Mouse (Mus musculus) liver, embryonic 11.5 days (tissue): Measurements from ENCODE around the gene Lrguk. TPM values are rescaled to one million over a fixed set of nuclear protein-coding genes. Genes with fewer than 3 reads are reported as not detected.

Experiments
- ATAC-seq: fragments of 200-750 bp; cut with Nextera tagmentation; replicated peaks from 2 replicates; pipeline ENCODE4 v1.8.0; 2017; ENCODE audit warnings: moderate number of reproducible peaks, mild to moderate bottlenecking, moderate TSS enrichment, moderate library complexity; ENCODE audit not compliant: low FRiP score
- DNase-seq: peaks from one replicate; pipeline ENCODE4 v3.0.0-alpha.2; 2017; ENCODE audit warnings: low spot score
- H3K27ac ChIP-seq: fragments of 300-500 bp; sonication (generic); 2 replicates; pipeline ENCODE4 v1.5.1; 2014; ENCODE audit warnings: mild to moderate bottlenecking, low read depth, low read length, control low read depth
- H3K27me3 ChIP-seq: fragments of 300-500 bp; sonication (generic); replicated peaks from 2 replicates; pipeline ENCODE4 v1.6.1; 2014; ENCODE audit warnings: low read length, mixed read lengths; ENCODE audit not compliant: control insufficient read depth, insufficient read depth
- H3K36me3 ChIP-seq: fragments of 300-500 bp; sonication (generic); 2 replicates; pipeline ENCODE4 v1.6.1; 2014; ENCODE audit warnings: mild to moderate bottlenecking, low read length, moderate library complexity, mixed read lengths; ENCODE audit not compliant: control insufficient read depth, insufficient read depth
- H3K4me1 ChIP-seq: fragments of 300-500 bp; sonication (generic); replicated peaks from 2 replicates; pipeline ENCODE4 v1.6.1; 2014; ENCODE audit warnings: low read length, mixed read lengths; ENCODE audit not compliant: control insufficient read depth, insufficient read depth
- H3K4me2 ChIP-seq: fragments of 300-500 bp; sonication (generic); 2 replicates; pipeline ENCODE4 v1.6.1; 2014; ENCODE audit warnings: mild to moderate bottlenecking, control low read depth, moderate library complexity
- H3K4me3 ChIP-seq: fragments of 300-500 bp; sonication (generic); 2 replicates; pipeline ENCODE4 v1.5.1; 2014; ENCODE audit warnings: low read depth, low read length, control low read depth
- H3K9ac ChIP-seq: fragments of 300-500 bp; sonication (generic); 2 replicates; pipeline ENCODE4 v1.6.1; 2014; ENCODE audit warnings: low read depth, low read length, control low read depth
- H3K9me3 ChIP-seq: fragments of 300-500 bp; sonication (generic); 2 replicates; pipeline ENCODE4 v1.6.1; 2016; ENCODE audit warnings: low read length, inconsistent platforms, mixed read lengths; ENCODE audit not compliant: control insufficient read depth
- WGBS: fragments of 180-500 bp; shearing (Covaris S2); extraction: QIAGEN DNeasy Blood & Tissue Kit; methylation state at CpG from one replicate; pipeline ENCODE4 v1.1.7; 2014; 5-methylcytosine and 5-hydroxymethylcytosine counted together
- polyA plus RNA-seq: library from polyadenylated mRNA; unstranded; fragments of >200 nt; fragmentation: Nextera tagmentation; extraction: Ambion mirVana; gene quantifications from 2 replicates; pipeline ENCODE4 v1.2.1, GENCODE M21; 2014

Gene Lrguk
- polyA plus RNA-seq, 1 experiment from 2014 or later: 0.67 TPM

GRCm38 (mm10) chr6:34156841-34157748 is 127.8 kb downstream of the Lrguk start:
- H3K9ac ChIP-seq: no peak overlapping the region
- no peak overlapping the region for H3K4me3 ChIP-seq
- no peak for DNase-seq
- ATAC-seq: peak; percentile 89
- H3K4me1 ChIP-seq: peaks cover 32% of the 10 kb centered on the region
- peak overlapping the region; percentile 22 for H3K4me2 ChIP-seq
- WGBS: 66% methylated on average over 14 of the region's 14 CpGs
- H3K27me3 ChIP-seq: no peaks in the 10 kb centered on the region
- peaks cover 11% of the 10 kb centered on the region; the same call in 1 of the 2 replicates for H3K36me3 ChIP-seq
- peak overlapping the region; percentile 56 for H3K27ac ChIP-seq
- H3K9me3 ChIP-seq: no peaks in the 10 kb centered on the region

- Histone ChIP-seq H3K36me3 (peaks cover 11% of the 10 kb centered on the region; the same call in 1 of the 2 replicates), H3K4me1 (peaks cover 22% of the 10 kb centered on the region), H3K9ac (no peak overlapping the region), H3K4me3 (no peak overlapping the region), H3K27me3 (no peaks in the 10 kb centered on the region), H3K9me3 (no peaks in the 10 kb centered on the region), H3K4me2 (no peak overlapping the region), H3K27ac (no peak overlapping the region)
- 59% methylated on average over 23 of the region's 23 CpGs for WGBS
- ATAC-seq: no peak
- DNase-seq: peak; percentile 35
Measured at GRCm38 (mm10) chr6:34159998-34160815, 131.0 kb downstream of the Lrguk start.

- Histone ChIP-seq H3K27ac (no peak overlapping the region), H3K4me1 (peaks cover 16% of the 10 kb centered on the region), H3K9ac (no peak overlapping the region), H3K27me3 (no peaks in the 10 kb centered on the region), H3K4me2 (no peak overlapping the region), H3K36me3 (peaks cover 11% of the 10 kb centered on the region; the same call in 1 of the 2 replicates), H3K4me3 (no peak overlapping the region), H3K9me3 (no peaks in the 10 kb centered on the region)
- DNase-seq (no peak), ATAC-seq (no peak)
- WGBS: 88% methylated on average over 7 of the region's 7 CpGs
Measured at GRCm38 (mm10) chr6:34160816-34161310, 131.6 kb downstream of the Lrguk start.

GRCm38 (mm10) chr6:34161511-34161910 is 132.3 kb downstream of the Lrguk start:
- Histone ChIP-seq H3K9ac (no peak overlapping the region), H3K9me3 (no peaks in the 10 kb centered on the region), H3K4me1 (peaks cover 9% of the 10 kb centered on the region), H3K4me2 (no peak overlapping the region), H3K36me3 (peaks cover 11% of the 10 kb centered on the region; the same call in 1 of the 2 replicates), H3K4me3 (no peak overlapping the region), H3K27ac (no peak overlapping the region), H3K27me3 (no peaks in the 10 kb centered on the region)
- ATAC-seq: no peak
- WGBS: 86% methylated on average over 7 of the region's 7 CpGs
- DNase-seq: no peak

GRCm38 (mm10) chr6:34162607-34163006 is 133.4 kb downstream of the Lrguk start:
- H3K36me3 ChIP-seq: peaks cover 12% of the 10 kb centered on the region; the same call in 1 of the 2 replicates
- DNase-seq (no peak), ATAC-seq (no peak)
- no peak overlapping the region for H3K4me3 ChIP-seq
- H3K4me1 ChIP-seq: peaks cover 5% of the 10 kb centered on the region; the same call in 1 of the 2 replicates
- no peaks in the 10 kb centered on the region for H3K27me3 ChIP-seq
- H3K4me2 ChIP-seq: no peak overlapping the region
- H3K27ac ChIP-seq: no peak overlapping the region
- H3K9ac ChIP-seq: no peak overlapping the region
- H3K9me3 ChIP-seq: no peaks in the 10 kb centered on the region
- 86% methylated on average over 2 of the region's 2 CpGs for WGBS

- peaks cover 8% of the 10 kb centered on the region; the same call in 1 of the 2 replicates for H3K36me3 ChIP-seq
- H3K4me2 ChIP-seq: no peak overlapping the region
- ATAC-seq (no peak), DNase-seq (no peak)
- no peaks in the 10 kb centered on the region for H3K27me3 ChIP-seq
- 87% methylated on average over 9 of the region's 9 CpGs for WGBS
- peaks cover 5% of the 10 kb centered on the region; the same call in 1 of the 2 replicates for H3K4me1 ChIP-seq
- no peak overlapping the region for H3K9ac ChIP-seq
- H3K27ac ChIP-seq: no peak overlapping the region
- H3K4me3 ChIP-seq: no peak overlapping the region
- H3K9me3 ChIP-seq: no peaks in the 10 kb centered on the region
Measured at GRCm38 (mm10) chr6:34163014-34163413, 133.8 kb downstream of the Lrguk start.

GRCm38 (mm10) chr6:34168834-34169233 is 139.6 kb downstream of the Lrguk start:
- ATAC-seq (no peak), DNase-seq (no peak)
- H3K9ac ChIP-seq: no peak overlapping the region
- H3K4me2 ChIP-seq: no peak overlapping the region
- H3K27me3 ChIP-seq: no peaks in the 10 kb centered on the region
- H3K9me3 ChIP-seq: no peaks in the 10 kb centered on the region
- peaks cover 2% of the 10 kb centered on the region; the same call in 1 of the 2 replicates for H3K36me3 ChIP-seq
- WGBS: 94% methylated on average over 3 of the region's 3 CpGs
- no peaks in the 10 kb centered on the region; the same call in 1 of the 2 replicates for H3K4me1 ChIP-seq
- no peak overlapping the region for H3K4me3 ChIP-seq
- H3K27ac ChIP-seq: no peak overlapping the region

GRCm38 (mm10) chr6:34170844-34171494 is 141.7 kb downstream of the Lrguk start:
- no peak for ATAC-seq
- DNase-seq: no peak
- Histone ChIP-seq H3K27me3 (no peaks in the 10 kb centered on the region), H3K27ac (no peak overlapping the region), H3K4me3 (no peak overlapping the region), H3K9ac (no peak overlapping the region), H3K4me2 (no peak overlapping the region), H3K36me3 (peaks cover 2% of the 10 kb centered on the region; the same call in 1 of the 2 replicates), H3K9me3 (no peaks in the 10 kb centered on the region), H3K4me1 (peaks cover 4% of the 10 kb centered on the region; the same call in 1 of the 2 replicates)
- 72% methylated on average over 7 of the region's 7 CpGs for WGBS
